Mouse (Mus musculus): Measurements from ENCODE around the gene Hacd2.

Gene Hacd2

DNA sequence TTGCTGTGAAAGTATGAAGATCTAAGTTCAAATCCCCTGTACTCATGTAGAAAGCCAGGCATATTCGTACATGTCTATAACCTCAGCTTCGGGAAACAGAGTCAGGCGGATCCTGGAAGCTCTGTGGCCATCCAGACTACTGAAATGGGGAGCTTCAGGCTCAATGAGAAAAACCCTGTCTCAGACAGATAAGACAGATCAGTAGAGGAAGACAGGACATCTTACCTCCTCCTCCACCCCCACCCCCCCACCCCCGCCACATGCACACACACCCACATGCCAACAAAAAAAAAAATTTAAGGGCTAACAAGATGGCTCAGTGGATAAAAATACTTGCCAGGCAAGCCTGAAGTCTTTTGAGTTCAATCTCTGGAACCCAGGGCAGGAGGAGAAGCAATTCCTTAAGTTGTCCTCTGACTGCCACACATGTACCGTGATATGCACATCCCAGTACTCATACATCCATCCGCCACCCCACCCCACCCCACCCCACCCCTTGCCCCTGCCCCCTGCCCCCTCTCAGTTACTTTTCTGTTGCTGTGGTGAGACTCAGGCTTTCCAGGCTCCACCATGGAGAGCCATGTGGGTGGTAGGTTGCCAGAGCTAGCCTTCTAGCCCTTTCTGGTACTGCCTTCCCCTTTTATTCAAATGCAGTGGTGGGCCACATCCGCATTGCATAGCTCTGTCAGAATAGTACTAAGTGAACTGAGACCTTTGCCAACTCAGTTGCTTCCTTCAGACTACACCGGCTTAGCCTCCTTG lies 32.4 kb downstream of the Hacd2 start:
- no peak for DNase-seq (ENCODE audit: low spot score in 2 of 2)

DNA sequence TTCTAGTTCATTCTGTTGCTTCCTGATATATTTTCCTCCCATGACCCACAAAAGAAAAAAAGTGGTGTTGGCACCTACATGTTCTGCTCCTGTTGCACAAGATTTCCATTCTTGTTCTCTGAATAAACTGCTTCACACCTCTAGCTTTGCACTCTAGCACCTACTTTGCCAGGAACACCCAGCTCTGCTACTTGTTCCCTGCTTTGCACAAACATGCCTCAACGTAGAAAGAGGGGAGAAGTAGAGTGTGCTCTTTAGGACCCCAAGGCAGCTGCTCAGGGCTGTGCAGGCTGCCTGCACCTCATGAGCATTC lies 32.9 kb downstream of the Hacd2 start:
- DNase-seq (ENCODE audit: low spot score in 2 of 2), result no peak

- DNase-seq (ENCODE audit: low spot score in 2 of 2), result no peak
These were observed 33.6 kb downstream of the Hacd2 start for GRCm38 (mm10) chr16:35055861-35056260.

DNA sequence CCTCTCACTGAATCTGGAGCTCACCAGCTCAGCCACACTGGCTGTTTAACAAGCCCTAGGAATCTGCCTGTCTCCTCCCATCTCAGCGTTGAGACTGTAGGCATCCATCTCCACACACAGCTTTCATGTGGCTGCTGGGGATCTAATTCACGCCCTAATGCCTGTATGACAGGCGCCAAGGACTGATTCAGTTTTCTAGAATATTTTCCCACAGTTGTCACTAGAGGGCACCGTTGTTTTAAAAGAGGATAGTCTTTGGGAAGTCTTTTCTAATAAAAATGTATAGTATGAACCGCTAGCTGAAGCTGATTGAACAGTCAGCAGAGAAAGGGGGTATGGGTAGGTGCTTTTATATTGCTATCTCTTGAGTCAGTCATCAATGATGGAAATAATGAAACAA lies 34.1 kb downstream of the Hacd2 start:
- peak in 1 of 2 experiments; percentile 13 for DNase-seq (ENCODE audit: low spot score in 2 of 2)

- DNase-seq (ENCODE audit: low spot score in 2 of 2), result no peak
These were observed 34.6 kb downstream of the Hacd2 start for GRCm38 (mm10) chr16:35056786-35057185.

GRCm38 (mm10) chr16:35061017-35061416 lies 38.8 kb downstream of the Hacd2 start:
- no peak for DNase-seq (ENCODE audit: low spot score in 2 of 2)

DNA sequence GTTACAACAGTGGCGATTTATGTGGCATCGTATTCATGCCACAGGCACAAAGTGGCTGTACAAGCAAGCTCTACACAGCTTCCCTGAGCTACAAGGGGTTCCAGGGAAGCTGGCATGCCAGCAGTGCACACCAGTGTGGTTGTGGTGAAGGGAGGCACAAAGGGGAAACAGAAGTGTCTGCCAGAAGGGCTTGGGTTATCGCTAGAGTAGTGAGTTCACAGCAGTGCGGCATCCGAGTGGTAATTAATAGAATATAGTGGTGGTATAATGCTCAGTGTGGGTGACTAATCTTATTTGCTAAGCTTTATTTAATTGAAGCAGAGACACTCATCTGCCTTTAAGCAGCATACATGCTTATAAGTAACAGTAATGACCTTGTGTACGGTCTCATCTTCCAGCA lies 43.5 kb downstream of the Hacd2 start:
- DNase-seq (ENCODE audit: low spot score in 2 of 2), result no peak

DNA sequence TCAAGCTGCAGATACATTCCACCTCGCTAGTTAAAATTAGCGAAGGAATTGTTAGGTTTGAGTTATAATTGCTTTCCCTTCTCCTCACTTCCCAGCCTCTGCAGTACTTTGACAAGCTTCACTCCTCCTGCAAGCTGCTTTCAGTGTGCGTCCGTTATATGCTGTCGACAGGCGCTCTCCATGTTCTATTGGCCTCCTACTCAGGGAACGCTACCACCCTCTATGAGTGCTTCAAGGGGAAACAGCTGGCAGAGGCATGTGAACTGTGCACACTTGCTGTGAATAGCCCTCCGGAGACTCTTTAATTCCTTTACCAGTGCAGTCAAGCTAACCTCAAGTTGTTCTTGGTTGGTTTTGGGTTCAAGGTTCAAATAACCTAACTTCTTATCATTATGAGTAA lies 44.9 kb downstream of the Hacd2 start:
- DNase-seq (ENCODE audit: low spot score in 2 of 2), result no peak

DNA sequence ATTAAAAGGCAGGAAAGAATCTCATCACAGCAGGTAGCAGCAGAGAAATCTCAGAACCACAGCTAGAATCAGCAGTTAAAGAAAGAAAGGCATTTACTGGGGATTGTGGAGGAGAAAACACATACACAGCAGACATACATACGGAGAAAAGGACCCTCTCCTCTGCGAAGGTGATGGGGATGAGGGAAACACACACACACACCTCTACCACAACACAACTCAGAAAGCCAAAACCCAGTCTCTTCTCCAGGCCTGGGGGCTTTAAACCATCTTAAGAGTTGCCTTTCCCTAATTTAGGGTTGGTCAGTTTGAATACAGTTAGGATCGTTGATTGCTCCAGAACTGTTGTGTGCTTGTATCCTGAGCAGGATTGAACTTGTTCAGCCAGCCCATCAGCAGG lies 45.4 kb downstream of the Hacd2 start:
- no peak for DNase-seq (ENCODE audit: low spot score in 2 of 2)

DNA sequence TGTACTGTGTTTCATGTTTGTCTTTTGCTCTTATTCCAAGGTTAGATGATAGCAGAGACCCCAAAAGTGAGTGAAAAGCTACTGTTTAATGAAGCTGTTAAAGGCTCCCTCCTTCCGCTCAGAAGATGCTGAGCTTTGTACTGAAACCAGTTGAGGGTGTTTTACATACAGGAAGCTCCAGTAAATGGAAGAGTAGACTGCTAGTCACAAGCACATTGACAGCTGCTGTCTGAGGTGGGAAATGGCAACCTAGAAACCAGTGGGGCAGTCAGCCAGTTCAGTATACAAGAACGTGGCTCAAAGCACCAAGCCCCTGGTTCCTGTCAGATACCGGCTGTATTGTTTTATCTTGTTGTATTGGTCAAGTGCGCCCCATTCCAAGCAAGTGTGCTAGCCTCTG lies 46.7 kb downstream of the Hacd2 start:
- no peak for DNase-seq (ENCODE audit: low spot score in 2 of 2)

- DNase-seq (ENCODE audit: low spot score in 2 of 2), result no peak
These were observed 52.2 kb downstream of the Hacd2 start for GRCm38 (mm10) chr16:35074436-35074835.

DNA sequence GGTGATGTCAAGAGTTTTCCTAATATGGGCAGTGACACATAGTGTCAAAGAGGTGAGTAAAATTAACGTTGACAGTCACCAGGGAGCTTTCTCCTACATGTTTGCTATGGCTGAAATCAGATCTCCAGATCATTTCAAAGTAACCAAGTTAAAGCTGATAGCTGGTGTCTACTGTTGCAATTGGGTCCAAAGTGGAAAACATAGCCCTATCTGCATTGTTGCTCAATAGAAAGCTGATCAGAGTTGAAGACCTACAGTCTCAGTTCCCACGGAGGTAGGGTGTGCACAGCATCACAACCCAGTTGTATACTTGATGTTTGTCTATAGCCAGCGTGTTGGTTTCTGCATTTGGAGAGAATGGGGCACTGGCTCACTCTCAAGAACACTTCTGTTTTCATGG lies 53.4 kb downstream of the Hacd2 start:
- no peak for DNase-seq (ENCODE audit: low spot score in 2 of 2)

- DNase-seq (ENCODE audit: low spot score in 2 of 2), result no peak
These were observed 71.3 kb downstream of the Hacd2 start for GRCm38 (mm10) chr16:35093500-35093899.

DNA sequence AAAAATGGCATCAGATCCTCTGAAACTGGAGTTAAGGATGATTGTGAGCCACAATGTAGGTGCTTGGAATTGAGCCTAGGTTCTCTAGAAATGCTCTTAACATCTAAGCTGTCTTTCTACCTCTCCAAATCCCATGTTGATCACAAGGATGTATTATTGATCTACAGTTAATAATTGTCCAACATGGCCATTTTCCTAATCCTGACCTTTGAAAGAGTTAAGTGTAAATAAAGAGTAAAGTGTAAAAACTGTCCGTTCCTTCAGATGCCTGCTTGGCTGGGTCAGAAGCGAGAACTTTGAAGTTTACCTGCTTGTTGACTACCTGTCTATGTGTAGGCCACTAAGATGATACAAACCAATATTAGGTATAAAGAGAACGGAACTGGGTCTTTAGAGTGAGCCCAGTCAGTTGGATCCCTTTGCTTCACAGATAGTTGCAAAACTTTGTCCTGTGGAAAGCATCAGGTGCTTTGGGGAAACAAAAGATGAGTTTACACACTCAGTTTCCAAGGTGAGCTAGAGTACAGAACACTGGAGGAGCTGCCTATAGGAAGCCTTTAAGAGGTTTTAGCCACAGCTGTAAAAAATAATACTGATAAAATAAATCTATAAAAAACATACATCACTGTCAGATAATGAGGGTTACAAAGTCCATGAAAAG lies 75.8 kb downstream of the Hacd2 start:
- DNase-seq (ENCODE audit: low spot score in 2 of 2), result no peak

GRCm38 (mm10) chr16:35101751-35102420 lies 79.7 kb downstream of the Hacd2 start:
- DNase-seq (ENCODE audit: low spot score in 2 of 2), result no peak

- no peak for DNase-seq (ENCODE audit: low spot score in 2 of 2)
These were observed 80.8 kb downstream of the Hacd2 start for GRCm38 (mm10) chr16:35102866-35103620.

DNA sequence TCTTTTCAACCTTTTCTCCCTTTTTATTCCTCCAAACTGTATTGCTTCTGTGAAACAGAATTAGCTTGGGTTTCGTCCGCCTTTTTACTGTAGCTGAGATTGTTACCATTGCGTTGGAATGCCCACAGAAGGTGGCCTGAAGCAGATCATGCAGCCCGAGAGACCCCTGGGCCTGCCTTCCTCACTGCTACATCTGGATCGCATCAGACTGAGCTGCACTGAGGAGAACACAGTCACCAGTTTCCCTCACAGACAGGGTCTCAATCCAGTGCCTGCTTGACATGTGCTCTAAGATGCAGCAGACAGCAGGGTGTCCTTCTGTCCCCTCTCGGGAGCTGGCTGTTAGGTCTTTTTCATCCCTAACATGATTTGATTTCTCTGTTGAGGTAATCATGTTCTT lies 85.8 kb downstream of the Hacd2 start:
- DNase-seq (ENCODE audit: low spot score in 2 of 2), result no peak

- no peak for DNase-seq (ENCODE audit: low spot score in 2 of 2)
These were observed 86.9 kb downstream of the Hacd2 start for GRCm38 (mm10) chr16:35109156-35109555.

DNA sequence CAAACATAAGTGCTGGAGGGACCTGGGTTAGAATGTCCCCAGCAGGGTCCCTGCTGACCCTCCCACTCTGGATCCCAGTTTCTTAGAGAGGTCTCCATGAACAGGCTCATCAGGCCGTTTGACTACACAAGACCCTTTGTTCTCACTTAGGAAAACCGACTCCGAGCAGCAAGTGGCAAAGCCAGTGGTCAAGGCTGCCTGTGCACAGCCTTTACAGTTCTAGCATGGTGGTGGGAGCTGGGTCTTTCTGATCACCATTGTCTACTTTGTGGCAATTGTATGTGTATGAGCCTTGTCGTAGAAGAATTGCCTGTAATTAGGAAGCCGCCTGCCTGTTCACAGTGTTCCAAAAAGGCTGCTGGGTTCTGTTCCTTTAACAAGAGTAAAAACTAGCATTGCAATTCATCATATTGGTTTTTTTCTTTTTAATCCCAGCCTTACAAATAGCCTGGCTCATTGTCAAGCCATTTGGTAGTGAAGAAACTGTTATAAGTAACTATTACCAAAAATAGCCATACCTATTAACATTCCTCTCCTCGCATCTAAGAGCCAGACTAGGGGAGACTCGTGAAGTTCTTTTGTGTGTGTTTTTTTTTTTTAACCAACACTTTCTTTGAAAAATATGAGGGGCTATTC lies 87.5 kb downstream of the Hacd2 start:
- DNase-seq (ENCODE audit: low spot score in 2 of 2), result no peak

DNA sequence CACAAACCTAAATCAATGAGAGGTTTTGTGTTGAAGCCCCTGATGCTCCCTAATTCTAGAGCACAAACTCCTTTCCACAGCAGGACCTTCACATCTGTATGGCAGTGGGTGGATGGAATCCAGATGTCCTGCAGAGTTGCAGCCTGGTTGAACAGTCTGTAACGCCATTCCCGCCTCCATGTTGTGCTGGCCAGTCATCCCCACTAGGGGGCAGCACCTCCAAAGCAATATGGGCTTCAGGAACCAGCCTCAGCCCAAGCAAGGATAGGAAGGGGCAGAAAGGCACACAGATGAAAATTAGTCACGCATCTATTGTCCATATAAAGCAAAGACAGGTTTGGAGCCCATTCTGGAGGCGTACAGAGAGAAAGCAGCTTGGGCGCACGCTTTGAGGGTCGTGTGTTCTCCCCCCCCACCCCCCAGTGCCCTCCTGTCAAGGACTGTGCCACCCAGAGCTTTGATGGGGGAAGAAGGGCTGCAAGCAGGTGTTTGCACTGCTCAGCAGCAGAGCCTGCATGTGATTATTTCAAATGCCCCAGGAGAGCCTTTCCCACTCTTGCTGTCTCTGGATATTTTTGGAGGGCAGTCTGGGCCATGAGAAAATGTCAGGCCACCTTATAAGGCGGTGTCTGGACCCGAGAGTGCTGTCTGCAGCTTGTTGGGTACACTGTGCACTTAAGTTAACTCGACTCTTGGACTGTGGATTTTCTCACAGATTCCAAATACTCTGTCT lies 88.3 kb downstream of the Hacd2 start:
- peak; percentile 23 to 49 for DNase-seq (ENCODE audit: low spot score in 2 of 2)

DNA sequence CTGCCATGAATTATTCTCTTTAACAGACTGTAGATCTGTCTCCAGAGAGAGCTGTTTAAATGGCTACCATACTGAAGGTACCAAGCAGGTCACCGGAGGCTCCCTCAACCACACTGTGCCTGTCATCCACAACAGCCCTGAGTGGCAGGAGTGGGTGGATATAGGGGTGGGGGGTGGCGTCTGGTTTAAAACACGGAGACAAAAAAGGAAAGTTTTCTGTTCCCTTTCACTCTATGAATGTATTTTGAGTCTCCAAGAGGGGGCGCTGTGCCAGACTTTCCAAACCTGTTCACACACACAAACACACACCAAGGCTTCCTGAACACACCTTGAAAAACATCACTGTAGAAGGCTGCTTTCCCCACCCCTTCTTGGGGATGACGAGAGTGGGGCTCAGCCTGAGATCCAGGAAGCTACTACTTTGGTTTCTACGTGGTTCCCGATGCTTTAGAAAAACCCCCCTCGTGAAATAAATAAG lies 89.0 kb downstream of the Hacd2 start:
- no peak for DNase-seq (ENCODE audit: low spot score in 2 of 2)

All from natural killer cell, adult 2 months (primary cell).